Mouse (Mus musculus): ENCODE results near the gene Cyp4f17. TPM values are rescaled to one million over a fixed set of nuclear protein-coding genes. Genes with fewer than 3 reads are reported as not detected.

The Cyp4f17 gene
- 10.4 and 11.5 TPM in 2 replicates for polyA plus RNA-seq (2011; ENCODE audit: insufficient read depth, insufficient read length, low read depth, missing spikeins)

DNA sequence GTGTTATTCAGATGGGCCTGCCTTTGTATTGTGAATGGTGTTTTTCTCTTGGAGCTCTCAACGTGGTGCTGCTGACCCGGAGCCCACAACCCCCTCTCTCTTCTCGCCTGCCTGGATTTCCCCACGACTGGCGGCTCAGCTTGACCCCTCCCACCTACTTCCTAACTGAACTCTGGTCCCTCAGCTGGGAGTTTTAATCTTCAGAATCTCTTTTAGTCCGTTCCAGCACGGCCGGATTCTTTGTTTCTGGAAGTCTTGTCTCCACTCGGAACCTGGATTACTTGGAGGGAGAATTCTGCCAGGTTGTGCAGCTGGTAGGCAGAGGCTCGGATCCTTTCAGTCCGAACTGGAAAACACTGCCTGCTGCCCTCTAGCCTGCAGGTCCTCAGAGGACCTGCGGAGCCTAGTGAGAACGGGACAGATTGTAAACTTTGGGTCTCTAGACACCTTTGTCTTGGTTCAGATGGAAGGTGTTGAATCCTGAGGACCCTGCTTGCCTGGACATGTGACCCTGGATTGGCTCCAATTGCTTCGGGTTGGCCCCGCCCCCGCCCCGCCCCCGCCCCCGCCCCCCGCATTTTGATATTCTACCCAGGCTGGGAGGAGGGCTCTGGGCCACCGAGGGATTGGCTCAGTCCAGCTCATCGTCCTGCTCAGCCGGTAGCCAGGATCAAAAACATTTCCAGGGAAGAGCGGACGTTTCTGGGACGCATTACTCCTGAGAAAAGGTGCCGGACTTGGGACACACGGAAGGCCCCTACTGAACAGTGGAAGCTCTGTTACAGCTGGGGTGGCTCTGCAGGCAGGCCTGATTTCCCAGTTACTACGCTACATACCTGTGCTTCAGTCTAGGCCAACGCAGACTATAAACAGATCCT is at the start of gene Cyp4f17:
Gene Cyp4f17 (plus strand): TSS at position 200 of the 878 bp plus-strand sequence.
- peak within 1 kb of the TSS; percentile 97 for H3K27ac ChIP-seq (ENCODE audit: insufficient read depth, low read length)
- peak within 1 kb of the TSS; percentile 94 for H3K9ac ChIP-seq (ENCODE audit: low read depth, poor library complexity, severe bottlenecking)
- peak; percentile 65 for TF ChIP-seq POLR2A (IDR thresholded peaks at IDR 0.05; ENCODE audit: insufficient read depth, low read length)
- no peak for TF ChIP-seq CTCF (IDR thresholded peaks at IDR 0.05; ENCODE audit: low read depth, low read length)
- no peaks in the 10 kb centered on the region for H3K4me1 ChIP-seq (ENCODE audit: control insufficient read depth, insufficient read depth, low read length)
- H3K27me3 ChIP-seq (ENCODE audit: control insufficient read depth, insufficient read depth, low read length, poor library complexity, severe bottlenecking), result no peaks in the 10 kb centered on the region
- H3K4me3 ChIP-seq (ENCODE audit: low read depth, low read length), result peak within 1 kb of the TSS; percentile 81
- no peaks in the 10 kb centered on the region for H3K9me3 ChIP-seq (replicated peaks; ENCODE audit: control insufficient read depth, insufficient read depth, low read length, poor library complexity, severe bottlenecking)
- 0 out of 2 replicates have a peak, but pooled peaks cover 2% of the 10 kb centered on the region for H3K36me3 ChIP-seq (ENCODE audit: control insufficient read depth, insufficient read depth, low read length, poor library complexity, severe bottlenecking)

DNA sequence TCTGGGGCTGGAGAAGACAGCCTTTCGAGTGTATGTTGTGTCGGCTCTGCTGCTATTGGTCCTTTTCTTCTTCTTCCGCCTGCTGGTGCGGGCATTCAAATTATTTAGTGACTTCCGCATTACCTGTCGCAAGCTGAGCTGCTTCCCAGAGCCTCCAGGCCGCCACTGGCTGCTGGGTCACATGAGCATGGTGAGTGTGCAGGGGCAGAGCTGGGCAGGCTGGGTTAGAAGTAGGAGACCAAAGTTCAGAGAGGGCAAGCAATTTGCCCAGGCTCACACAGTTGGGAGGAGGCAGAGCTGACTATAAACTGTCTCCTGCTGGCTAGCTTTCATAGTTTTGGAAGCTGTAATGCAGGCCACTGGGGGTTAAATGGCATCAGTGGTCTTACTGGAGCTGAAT is 37.4 kb upstream of the Cyp4f17 start:
- Histone ChIP-seq H3K4me3 (ENCODE audit: low read depth, low read length) (no peak overlapping the region), H3K27me3 (ENCODE audit: control insufficient read depth, insufficient read depth, low read length, poor library complexity, severe bottlenecking) (no peaks in the 10 kb centered on the region), H3K27ac (ENCODE audit: insufficient read depth, low read length) (no peak overlapping the region), H3K4me1 (ENCODE audit: control insufficient read depth, insufficient read depth, low read length) (no peaks in the 10 kb centered on the region), H3K36me3 (ENCODE audit: control insufficient read depth, insufficient read depth, low read length, poor library complexity, severe bottlenecking) (no peaks in the 10 kb centered on the region), H3K9me3 (replicated peaks; ENCODE audit: control insufficient read depth, insufficient read depth, low read length, poor library complexity, severe bottlenecking) (no peaks in the 10 kb centered on the region), H3K9ac (ENCODE audit: low read depth, poor library complexity, severe bottlenecking) (no peak overlapping the region)
- TF ChIP-seq POLR2A (IDR thresholded peaks at IDR 0.05; ENCODE audit: insufficient read depth, low read length), result no peak
- no peak for TF ChIP-seq EP300 (IDR thresholded peaks at IDR 0.05; ENCODE audit: insufficient read depth, low read depth, low read length)
- no peak for TF ChIP-seq CTCF (IDR thresholded peaks at IDR 0.05; ENCODE audit: low read depth, low read length)

DNA sequence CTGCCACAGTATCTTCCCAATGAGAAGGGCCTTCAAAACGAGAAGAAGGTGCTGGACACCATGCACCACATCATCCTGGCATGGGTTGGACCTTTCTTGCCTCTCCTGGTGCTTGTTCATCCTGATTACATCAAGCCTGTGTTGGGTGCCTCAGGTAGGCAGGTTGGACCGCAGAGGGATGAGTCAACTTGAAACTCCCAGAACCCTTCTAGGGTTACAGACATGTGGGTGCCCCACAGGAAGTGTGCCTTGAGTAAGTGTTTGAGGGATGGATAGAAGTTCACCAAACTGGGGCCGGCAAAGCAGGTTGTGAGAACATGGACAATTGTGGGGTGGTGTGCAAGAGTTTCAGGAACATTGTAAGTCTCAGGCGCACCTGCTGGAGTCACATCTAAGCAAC is 35.1 kb upstream of the Cyp4f17 start:
- no peak overlapping the region for H3K9ac ChIP-seq (ENCODE audit: low read depth, poor library complexity, severe bottlenecking)
- no peak overlapping the region for H3K4me3 ChIP-seq (ENCODE audit: low read depth, low read length)
- H3K4me1 ChIP-seq (ENCODE audit: control insufficient read depth, insufficient read depth, low read length), result no peaks in the 10 kb centered on the region
- H3K36me3 ChIP-seq (ENCODE audit: control insufficient read depth, insufficient read depth, low read length, poor library complexity, severe bottlenecking), result no peaks in the 10 kb centered on the region
- TF ChIP-seq POLR2A (IDR thresholded peaks at IDR 0.05; ENCODE audit: insufficient read depth, low read length) (no peak), CTCF (IDR thresholded peaks at IDR 0.05; ENCODE audit: low read depth, low read length) (no peak), EP300 (IDR thresholded peaks at IDR 0.05; ENCODE audit: insufficient read depth, low read depth, low read length) (no peak)
- no peak overlapping the region for H3K27ac ChIP-seq (ENCODE audit: insufficient read depth, low read length)
- H3K27me3 ChIP-seq (ENCODE audit: control insufficient read depth, insufficient read depth, low read length, poor library complexity, severe bottlenecking), result no peaks in the 10 kb centered on the region
- no peaks in the 10 kb centered on the region for H3K9me3 ChIP-seq (replicated peaks; ENCODE audit: control insufficient read depth, insufficient read depth, low read length, poor library complexity, severe bottlenecking)

DNA sequence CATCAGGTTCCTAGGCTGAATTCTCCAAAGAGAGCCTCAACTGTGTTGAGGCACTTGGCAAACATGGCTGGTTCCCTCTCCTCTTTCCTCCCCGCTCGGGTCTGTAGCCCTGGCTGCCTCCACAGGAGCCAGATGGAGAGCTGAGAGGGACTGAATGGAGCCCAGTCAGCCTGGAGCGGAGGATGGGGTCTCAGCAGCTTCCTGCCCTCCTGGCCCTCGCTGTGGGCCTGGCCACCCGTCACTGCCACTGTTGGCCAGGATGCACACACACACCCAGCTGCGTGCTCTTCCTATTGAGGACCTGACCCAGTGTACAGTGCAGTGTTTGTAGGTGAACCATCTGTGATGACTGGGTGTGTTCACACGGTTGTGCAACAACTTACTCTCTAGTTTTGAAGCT is 33.7 kb upstream of the Cyp4f17 start:
- no peak overlapping the region for H3K27ac ChIP-seq (ENCODE audit: insufficient read depth, low read length)
- H3K4me3 ChIP-seq (ENCODE audit: low read depth, low read length), result no peak overlapping the region
- TF ChIP-seq CTCF (IDR thresholded peaks at IDR 0.05; ENCODE audit: low read depth, low read length) (no peak), POLR2A (IDR thresholded peaks at IDR 0.05; ENCODE audit: insufficient read depth, low read length) (no peak), EP300 (IDR thresholded peaks at IDR 0.05; ENCODE audit: insufficient read depth, low read depth, low read length) (no peak)
- no peaks in the 10 kb centered on the region for H3K27me3 ChIP-seq (ENCODE audit: control insufficient read depth, insufficient read depth, low read length, poor library complexity, severe bottlenecking)
- H3K36me3 ChIP-seq (ENCODE audit: control insufficient read depth, insufficient read depth, low read length, poor library complexity, severe bottlenecking), result no peaks in the 10 kb centered on the region
- H3K4me1 ChIP-seq (ENCODE audit: control insufficient read depth, insufficient read depth, low read length), result no peaks in the 10 kb centered on the region
- no peaks in the 10 kb centered on the region for H3K9me3 ChIP-seq (replicated peaks; ENCODE audit: control insufficient read depth, insufficient read depth, low read length, poor library complexity, severe bottlenecking)
- H3K9ac ChIP-seq (ENCODE audit: low read depth, poor library complexity, severe bottlenecking), result no peak overlapping the region

DNA sequence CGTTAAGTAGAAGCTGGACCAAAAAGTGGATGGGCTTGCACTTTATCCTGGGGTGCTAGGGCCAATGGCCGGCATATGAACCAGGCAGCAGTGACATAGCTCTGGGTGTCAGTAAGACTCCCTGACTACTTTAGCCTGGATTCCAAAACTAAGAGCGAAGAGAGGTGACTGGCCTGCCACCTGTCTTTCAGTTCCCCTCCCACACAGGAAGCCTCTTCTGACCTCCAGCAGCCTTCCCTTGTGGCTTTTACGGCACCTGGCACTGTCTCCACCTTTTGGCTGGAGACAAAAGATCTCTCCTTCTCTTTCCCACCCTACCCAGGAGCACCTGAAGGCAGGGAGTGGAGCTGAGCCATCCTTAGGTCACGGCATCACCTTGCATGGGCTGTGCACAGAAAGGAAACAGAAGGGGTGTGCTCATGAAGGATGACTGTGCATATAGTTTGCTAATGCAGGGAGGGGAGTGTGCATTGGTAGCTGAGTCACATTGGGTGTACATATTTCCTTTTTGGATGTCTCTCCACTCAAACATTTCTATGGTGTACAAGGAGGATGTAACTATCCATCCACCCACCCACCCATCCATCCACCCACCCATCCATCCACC is 30.8 kb upstream of the Cyp4f17 start:
- no peak for TF ChIP-seq CTCF (IDR thresholded peaks at IDR 0.05; ENCODE audit: low read depth, low read length)
- TF ChIP-seq EP300 (IDR thresholded peaks at IDR 0.05; ENCODE audit: insufficient read depth, low read depth, low read length), result no peak
- TF ChIP-seq POLR2A (IDR thresholded peaks at IDR 0.05; ENCODE audit: insufficient read depth, low read length), result no peak
- no peak overlapping the region for H3K9ac ChIP-seq (ENCODE audit: low read depth, poor library complexity, severe bottlenecking)
- no peaks in the 10 kb centered on the region for H3K27me3 ChIP-seq (ENCODE audit: control insufficient read depth, insufficient read depth, low read length, poor library complexity, severe bottlenecking)
- H3K4me1 ChIP-seq (ENCODE audit: control insufficient read depth, insufficient read depth, low read length), result no peaks in the 10 kb centered on the region
- no peaks in the 10 kb centered on the region for H3K36me3 ChIP-seq (ENCODE audit: control insufficient read depth, insufficient read depth, low read length, poor library complexity, severe bottlenecking)
- no peaks in the 10 kb centered on the region for H3K9me3 ChIP-seq (replicated peaks; ENCODE audit: control insufficient read depth, insufficient read depth, low read length, poor library complexity, severe bottlenecking)
- no peak overlapping the region for H3K4me3 ChIP-seq (ENCODE audit: low read depth, low read length)
- no peak overlapping the region for H3K27ac ChIP-seq (ENCODE audit: insufficient read depth, low read length)

DNA sequence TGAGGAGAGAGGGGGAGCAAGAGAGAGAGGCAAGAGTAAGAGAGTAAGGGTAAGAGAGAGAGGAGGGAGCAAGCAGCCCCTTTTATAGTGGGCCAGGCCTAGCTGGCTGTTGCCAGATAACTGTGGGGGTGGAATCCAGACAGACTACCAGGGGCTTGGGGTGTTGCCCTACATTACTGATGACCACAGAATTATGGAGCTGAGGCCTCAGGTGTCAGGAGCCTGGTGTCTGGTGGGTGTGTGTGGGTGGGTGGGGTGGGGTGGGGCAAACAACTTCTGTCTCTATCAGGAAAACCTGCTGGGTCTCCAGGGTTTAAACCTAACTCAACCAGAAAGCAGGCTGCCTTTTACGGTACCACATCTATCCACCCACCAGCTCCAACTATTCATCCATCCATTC is 28.6 kb upstream of the Cyp4f17 start:
- no peak overlapping the region for H3K4me3 ChIP-seq (ENCODE audit: low read depth, low read length)
- no peak for TF ChIP-seq EP300 (IDR thresholded peaks at IDR 0.05; ENCODE audit: insufficient read depth, low read depth, low read length)
- TF ChIP-seq POLR2A (IDR thresholded peaks at IDR 0.05; ENCODE audit: insufficient read depth, low read length), result no peak
- no peak for TF ChIP-seq CTCF (IDR thresholded peaks at IDR 0.05; ENCODE audit: low read depth, low read length)
- no peaks in the 10 kb centered on the region for H3K4me1 ChIP-seq (ENCODE audit: control insufficient read depth, insufficient read depth, low read length)
- H3K9ac ChIP-seq (ENCODE audit: low read depth, poor library complexity, severe bottlenecking), result no peak overlapping the region
- no peaks in the 10 kb centered on the region for H3K9me3 ChIP-seq (replicated peaks; ENCODE audit: control insufficient read depth, insufficient read depth, low read length, poor library complexity, severe bottlenecking)
- no peaks in the 10 kb centered on the region for H3K36me3 ChIP-seq (ENCODE audit: control insufficient read depth, insufficient read depth, low read length, poor library complexity, severe bottlenecking)
- no peaks in the 10 kb centered on the region for H3K27me3 ChIP-seq (ENCODE audit: control insufficient read depth, insufficient read depth, low read length, poor library complexity, severe bottlenecking)
- H3K27ac ChIP-seq (ENCODE audit: insufficient read depth, low read length), result no peak overlapping the region

All from ES-Bruce4 (cell line).